Comparison of ENCODE assay signal across 7 mouse cellular contexts in genomic region chr5:64812983-64813304, GRCm38 (mm10). TPM values are rescaled to one million over a fixed set of nuclear protein-coding genes. Genes with fewer than 3 reads are reported as not detected.
A peak's percentile ranks its signal among the peaks of the same experiment; 100 is the strongest.
DNase-seq lines count a peak whose midpoint lies in the region; ATAC-seq and TF ChIP-seq lines count a peak whose summit lies in the region.

No protein-coding gene starts in this region.

- peak overlapping the region; percentile 23 for H3K4me3 ChIP-seq in lung, embryonic 14.5 days (ENCODE audit: low read depth, low read length)
- H3K4me3 ChIP-seq in embryonic facial prominence, embryonic 10.5 days = peak overlapping the region; percentile 44
- H3K4me3 ChIP-seq in neural tube, embryonic 13.5 days = no peak overlapping the region

- WGBS in lung, embryonic 14.5 days = 19% methylated on average over 4 of the region's 4 CpGs
- 26% methylated on average over 4 of the region's 4 CpGs for WGBS in embryonic facial prominence, embryonic 10.5 days
- 42% methylated on average over 4 of the region's 4 CpGs for WGBS in neural tube, embryonic 13.5 days

- H3K27ac ChIP-seq in lung, embryonic 14.5 days (ENCODE audit: low read depth) = peak overlapping the region; percentile 93
- peak overlapping the region; percentile 86 for H3K27ac ChIP-seq in embryonic facial prominence, embryonic 10.5 days (replicated peaks)
- H3K27ac ChIP-seq in neural tube, embryonic 13.5 days (replicated peaks) = 0 out of 2 replicates have a peak overlapping the region, but pooled peaks have one; percentile 76

- peaks cover 18% of the 10 kb centered on the region for H3K36me3 ChIP-seq in lung, embryonic 14.5 days (ENCODE audit: insufficient read depth)
- H3K36me3 ChIP-seq in embryonic facial prominence, embryonic 10.5 days (replicated peaks) = peaks cover 52% of the 10 kb centered on the region
- no peaks in the 10 kb centered on the region for H3K36me3 ChIP-seq in neural tube, embryonic 13.5 days

- intact Hi-C loops in left cerebral cortex, postnatal 4 days (cut with DNase I) = loop anchor here (5.0 kb wide), 2 partner anchors 431 to 521 kb away; no protein-coding TSS in a partner anchor

- H3K9ac ChIP-seq in lung, embryonic 14.5 days = peak overlapping the region; percentile 10; the same call in 1 of the 2 replicates
- no peak overlapping the region for H3K9ac ChIP-seq in neural tube, embryonic 13.5 days

- DNase-seq in lung, embryonic 14.5 days = peak; percentile 37
- no peak for DNase-seq in lung, postnatal 4 days
- no peak for DNase-seq in embryonic facial prominence, embryonic 10.5 days (ENCODE audit: low spot score)
- DNase-seq in left cerebral cortex, postnatal 4 days = no peak
- DNase-seq in urinary bladder, postnatal 36 days (ENCODE audit: low spot score in 2 of 2) = no peak

- H3K9me3 ChIP-seq in lung, embryonic 14.5 days (ENCODE audit: low read depth, low read length) = no peaks in the 10 kb centered on the region
- no peaks in the 10 kb centered on the region for H3K9me3 ChIP-seq in embryonic facial prominence, embryonic 10.5 days
- H3K9me3 ChIP-seq in neural tube, embryonic 13.5 days = no peaks in the 10 kb centered on the region

- ATAC-seq in lung, embryonic 14.5 days (ENCODE audit: insufficient read depth) = no peak
- ATAC-seq in inflammation-experienced regulatory T-cells, adult 6 months = peak; percentile 9
- no peak for ATAC-seq in neural tube, embryonic 13.5 days (ENCODE audit: low read depth)

- H3K4me1 ChIP-seq in lung, embryonic 14.5 days (ENCODE audit: insufficient read depth) = peaks cover 44% of the 10 kb centered on the region
- peaks cover 80% of the 10 kb centered on the region for H3K4me1 ChIP-seq in embryonic facial prominence, embryonic 10.5 days
- peaks cover 58% of the 10 kb centered on the region for H3K4me1 ChIP-seq in neural tube, embryonic 13.5 days (replicated peaks)

- H3K4me2 ChIP-seq in lung, embryonic 14.5 days = peak overlapping the region; percentile 59
- H3K4me2 ChIP-seq in neural tube, embryonic 13.5 days = peak overlapping the region; percentile 36

- no peak for TF ChIP-seq CTCF in lung, embryonic 14.5 days (IDR thresholded peaks at IDR 0.05; ENCODE audit: low read depth)

- H3K27me3 ChIP-seq in lung, embryonic 14.5 days (ENCODE audit: insufficient read depth, low read length) = no peaks in the 10 kb centered on the region
- H3K27me3 ChIP-seq in embryonic facial prominence, embryonic 10.5 days (replicated peaks; ENCODE audit: low read depth, poor library complexity, severe bottlenecking) = no peaks in the 10 kb centered on the region
- H3K27me3 ChIP-seq in neural tube, embryonic 13.5 days = no peaks in the 10 kb centered on the region

RNA-seq across cellular contexts. Expression of gene Klf3, which starts 9.8 kb away (rescaled TPM):
- 63.2 and 69.3 TPM in 2 replicates for polyA plus RNA-seq in lung, embryonic 14.5 days (2014; fragmentation: Nextera tagmentation; extraction: Ambion mirVana)
- polyA plus RNA-seq in embryonic facial prominence, embryonic 10.5 days (2016; fragmentation: Nextera tagmentation; extraction: Ambion mirVana) = 55.0 and 55.2 TPM in 2 replicates
- 10 to 100 TPM; 46.7 to 93.5 (median 83.6) TPM for polyA plus RNA-seq in inflammation-experienced regulatory T-cells, adult 6 months (2017; shearing (Covaris generic))
- polyA plus RNA-seq in neural tube, embryonic 13.5 days (2015; fragmentation: Nextera tagmentation; extraction: Ambion mirVana) = 23.8 and 25.3 TPM in 2 replicates
- total RNA-seq in left cerebral cortex, postnatal 4 days (2021) = 10 to 100 TPM; 29.4 to 32.5 TPM
